Mouse (Mus musculus): Measurements from ENCODE around the gene Tsacc. TPM values are rescaled to one million over a fixed set of nuclear protein-coding genes. Genes with fewer than 3 reads are reported as not detected.

Gene Tsacc
- polyA plus RNA-seq, 1 experiment = 0.12 TPM

- TF ChIP-seq GATA1 (IDR thresholded peaks at IDR 0.05; ENCODE audit: low read length) (no peak), TAL1 (IDR thresholded peaks at IDR 0.05; ENCODE audit: low read length) (no peak)
- Histone ChIP-seq H3K4me3 (replicated peaks) (no peak overlapping the region), H3K4me1 (ENCODE audit: control insufficient read depth) (no peaks in the 10 kb centered on the region), H3K27me3 (ENCODE audit: control insufficient read depth) (peaks cover 67% of the 10 kb centered on the region), H3K9me3 (ENCODE audit: control insufficient read depth, low read length) (no peaks in the 10 kb centered on the region), H3K36me3 (ENCODE audit: control insufficient read depth) (no peaks in the 10 kb centered on the region)
Measured at GRCm38 (mm10) chr3:88234041-88234440, 62.8 kb downstream of the Tsacc start.

GRCm38 (mm10) chr3:88232851-88233649, 63.7 kb downstream of the Tsacc start:
- H3K4me3 ChIP-seq (replicated peaks) = no peak overlapping the region
- TF ChIP-seq TAL1 (IDR thresholded peaks at IDR 0.05; ENCODE audit: low read length) = no peak
- TF ChIP-seq GATA1 (IDR thresholded peaks at IDR 0.05; ENCODE audit: low read length) = no peak
- H3K4me1 ChIP-seq (ENCODE audit: control insufficient read depth) = no peaks in the 10 kb centered on the region
- H3K27me3 ChIP-seq (ENCODE audit: control insufficient read depth) = peaks cover 64% of the 10 kb centered on the region
- no peaks in the 10 kb centered on the region for H3K9me3 ChIP-seq (ENCODE audit: control insufficient read depth, low read length)
- H3K36me3 ChIP-seq (ENCODE audit: control insufficient read depth) = no peaks in the 10 kb centered on the region

Other genes with a start within 250 kb of the Tsacc start
- 1.2 and 2.1 TPM in 2 replicates for gene Naxe, start 238.5 kb downstream of the Tsacc start, polyA plus RNA-seq (2012)
- gene Ttc24, start 218.7 kb downstream of the Tsacc start, polyA plus RNA-seq (2012) = not detected in 2 replicates
- gene Iqgap3, start 215.0 kb downstream of the Tsacc start, polyA plus RNA-seq (2012) = 1.6 and 3.1 TPM in 2 replicates
- 2.6 and 3.4 TPM in 2 replicates for gene Mef2d, start 154.6 kb downstream of the Tsacc start, polyA plus RNA-seq (2012)
- gene Rhbg, start 42.3 kb downstream of the Tsacc start, polyA plus RNA-seq (2012) = not detected in 2 replicates
- not detected in 2 replicates for gene Gm38392, start 9.8 kb downstream of the Tsacc start, polyA plus RNA-seq (2012)
- gene Cct3, start 117 bp upstream of the Tsacc start, polyA plus RNA-seq (2012) = 1.6 and 3.8 TPM in 2 replicates
- 4.4 and 10.8 TPM in 2 replicates for gene Glmp, start 28.0 kb upstream of the Tsacc start, polyA plus RNA-seq (2012)
- gene Tmem79, start 39.1 kb upstream of the Tsacc start, polyA plus RNA-seq (2012) = 0.09 and 0.25 TPM in 2 replicates
- 16.0 and 20.1 TPM in 2 replicates for gene Smg5, start 39.3 kb upstream of the Tsacc start, polyA plus RNA-seq (2012)
- 1.8 and 3.4 TPM in 2 replicates for gene Paqr6, start 67.6 kb upstream of the Tsacc start, polyA plus RNA-seq (2012)
- gene Bglap3, start 75.7 kb upstream of the Tsacc start, polyA plus RNA-seq (2012) = not detected in 2 replicates
- not detected in 2 replicates for gene Bglap2, start 81.7 kb upstream of the Tsacc start, polyA plus RNA-seq (2012)
- not detected in 2 replicates for gene Bglap, start 87.5 kb upstream of the Tsacc start, polyA plus RNA-seq (2012)
- 40.0 and 42.2 TPM in 2 replicates for gene Pmf1, start 113.3 kb upstream of the Tsacc start, polyA plus RNA-seq (2012)
- 1.1 and 1.2 TPM in 2 replicates for gene Slc25a44, start 128.1 kb upstream of the Tsacc start, polyA plus RNA-seq (2012)
- gene Sema4a, start 164.2 kb upstream of the Tsacc start, polyA plus RNA-seq (2012) = 0.11 and 0.12 TPM in 2 replicates
- 137 and 158 TPM in 2 replicates for gene Lmna, start 213.0 kb upstream of the Tsacc start, polyA plus RNA-seq (2012)
- gene Mex3a, start 235.4 kb upstream of the Tsacc start, polyA plus RNA-seq (2012) = 0.01 and 0.02 TPM in 2 replicates

Measured in erythroblast, embryonic 14.5 days (primary cell).